Mouse (Mus musculus) heart, embryonic 10.5 days (tissue): Measurements from ENCODE around the gene Cwc22. TPM values are rescaled to one million over a fixed set of nuclear protein-coding genes. Genes with fewer than 3 reads are reported as not detected.

Experiments
- DNase-seq: peaks from one replicate; pipeline ENCODE4 v3.0.0-alpha.2; 2017; ENCODE audit warnings: low spot score
- H3K27ac ChIP-seq: fragments of 300-500 bp; sonication (generic); 2 replicates; pipeline ENCODE4 v1.5.1; 2016; ENCODE audit warnings: mild to moderate bottlenecking
- H3K27me3 ChIP-seq: fragments of 300-500 bp; sonication (generic); 2 replicates; pipeline ENCODE4 v1.6.1; 2016; ENCODE audit warnings: mild to moderate bottlenecking; ENCODE audit not compliant: poor library complexity, insufficient read depth, severe bottlenecking
- H3K36me3 ChIP-seq: fragments of 300-500 bp; sonication (generic); 2 replicates; pipeline ENCODE4 v1.6.1; 2016; ENCODE audit warnings: mild to moderate bottlenecking, moderate library complexity
- H3K4me1 ChIP-seq: fragments of 300-500 bp; sonication (generic); 2 replicates; pipeline ENCODE4 v1.6.1; 2016; ENCODE audit warnings: mild to moderate bottlenecking
- H3K4me3 ChIP-seq: fragments of 300-500 bp; sonication (generic); 2 replicates; pipeline ENCODE4 v1.5.1; 2016; ENCODE audit warnings: mild to moderate bottlenecking, moderate library complexity
- H3K9me3 ChIP-seq: fragments of 300-500 bp; sonication (generic); 2 replicates; pipeline ENCODE4 v1.6.1; 2016; ENCODE audit warnings: mild to moderate bottlenecking, moderate library complexity
- WGBS: fragments of 180-500 bp; shearing (Covaris S2); methylation state at CpG from one replicate; pipeline ENCODE4 v1.1.7; 2016; 5-methylcytosine and 5-hydroxymethylcytosine counted together
- polyA plus RNA-seq: library from polyadenylated mRNA; unstranded; fragments of >200 nt; fragmentation: Nextera tagmentation; extraction: Ambion mirVana; gene quantifications from 2 replicates; pipeline ENCODE4 v1.2.1, GENCODE M21; 2016

Cwc22 gene
- polyA plus RNA-seq, 1 experiment from 2014 or later, result 30.3 TPM

- no peaks in the 10 kb centered on the region for H3K27me3 ChIP-seq
- no peak overlapping the region for H3K27ac ChIP-seq
- no peaks in the 10 kb centered on the region for H3K9me3 ChIP-seq
- H3K4me1 ChIP-seq, result no peaks in the 10 kb centered on the region
- no peaks in the 10 kb centered on the region for H3K36me3 ChIP-seq
- DNase-seq, result no peak
- 87% methylated on average over 4 of the region's 4 CpGs for WGBS
- H3K4me3 ChIP-seq, result no peak overlapping the region
Observed at GRCm38 (mm10) chr2:77887166-77887565, 59.0 kb downstream of the Cwc22 start.

DNA sequence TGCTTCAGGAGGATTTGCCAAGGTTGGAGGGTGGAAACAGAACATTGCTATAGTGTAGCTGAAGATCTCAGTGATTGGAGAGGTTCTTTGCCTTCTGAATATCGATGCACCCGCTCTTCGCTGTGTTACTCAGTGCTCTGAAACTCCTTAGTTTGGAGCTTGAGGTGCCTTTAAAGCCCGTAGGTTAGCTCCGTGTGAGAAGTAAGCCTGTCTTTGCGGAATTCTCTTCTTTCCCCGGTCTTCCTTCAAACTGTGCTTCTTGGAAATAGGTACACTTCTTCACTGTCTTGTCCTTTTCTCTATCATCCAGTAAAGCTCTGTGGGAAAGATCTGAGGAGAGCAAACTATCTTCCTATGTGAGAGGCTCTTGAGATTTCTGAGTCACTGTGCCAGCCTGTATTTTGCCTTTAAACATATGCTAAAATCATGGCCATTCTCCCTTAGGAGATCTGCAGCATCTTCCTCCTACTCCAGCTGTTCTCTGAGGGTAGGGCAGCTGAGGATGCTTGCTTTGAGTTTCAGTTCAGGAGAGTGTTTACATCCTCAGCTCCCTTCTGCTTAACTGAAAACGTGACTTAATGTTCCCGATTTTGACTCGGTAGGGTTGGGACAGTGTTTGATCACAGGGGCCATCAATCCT is 60.6 kb downstream of the Cwc22 start:
- Histone ChIP-seq H3K4me3 (no peak overlapping the region), H3K4me1 (no peaks in the 10 kb centered on the region), H3K36me3 (no peaks in the 10 kb centered on the region), H3K27me3 (no peaks in the 10 kb centered on the region), H3K27ac (no peak overlapping the region), H3K9me3 (no peaks in the 10 kb centered on the region)
- WGBS, result 79% methylated on average over 10 of the region's 10 CpGs
- no peak for DNase-seq

DNA sequence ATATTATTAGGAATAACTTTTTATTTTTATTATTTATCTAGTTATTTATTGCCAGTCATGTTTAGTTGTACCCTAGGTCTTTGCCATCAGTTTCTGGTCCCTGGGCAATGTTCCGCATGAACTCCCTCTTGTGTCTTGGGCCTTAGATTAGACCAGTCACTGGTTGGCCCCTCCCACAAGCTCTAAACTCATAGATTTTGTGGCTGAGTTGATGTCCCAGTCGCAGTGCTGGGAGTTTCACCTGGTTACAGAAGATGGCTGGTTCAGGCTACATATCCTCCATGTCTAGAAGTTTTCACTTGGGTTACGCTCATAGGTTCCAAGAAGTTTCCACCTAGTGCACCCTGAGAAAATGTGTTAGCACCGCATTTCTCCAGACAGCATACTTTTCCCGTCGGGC is 61.1 kb downstream of the Cwc22 start:
- 83% methylated on average over 6 of the region's 6 CpGs for WGBS
- no peak for DNase-seq

DNA sequence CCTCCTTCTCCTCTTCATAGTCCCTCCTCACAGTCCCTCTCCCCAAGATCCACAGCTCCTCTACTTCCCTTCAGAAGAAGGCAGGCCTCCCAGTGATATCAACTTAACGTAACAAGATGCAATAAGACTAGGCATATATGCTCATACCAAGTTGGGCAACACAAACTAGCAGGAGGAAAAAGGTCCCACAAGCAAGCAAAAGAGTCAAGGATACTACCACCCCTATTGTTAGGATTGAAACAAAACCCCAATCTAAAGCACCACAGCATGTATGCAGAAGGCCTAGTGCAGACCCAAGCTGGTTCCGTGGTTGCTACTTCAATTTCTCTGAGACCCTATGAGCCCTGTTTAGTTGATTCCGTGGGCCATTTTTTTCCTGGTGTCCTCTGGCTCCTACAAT is 61.7 kb downstream of the Cwc22 start:
- no peaks in the 10 kb centered on the region for H3K9me3 ChIP-seq
- no peaks in the 10 kb centered on the region for H3K27me3 ChIP-seq
- no peak for DNase-seq
- no peaks in the 10 kb centered on the region for H3K4me1 ChIP-seq
- 87% methylated on average over 3 of the region's 3 CpGs for WGBS
- H3K36me3 ChIP-seq, result no peaks in the 10 kb centered on the region
- H3K4me3 ChIP-seq, result no peak overlapping the region
- H3K27ac ChIP-seq, result no peak overlapping the region

More for the DNA sequence above, 61.1 kb downstream of the Cwc22 start:
- H3K36me3 ChIP-seq, result no peaks in the 10 kb centered on the region
- H3K4me1 ChIP-seq, result no peaks in the 10 kb centered on the region
- H3K27ac ChIP-seq, result no peak overlapping the region
- H3K4me3 ChIP-seq, result no peak overlapping the region
- no peaks in the 10 kb centered on the region for H3K27me3 ChIP-seq
- no peaks in the 10 kb centered on the region for H3K9me3 ChIP-seq

DNA sequence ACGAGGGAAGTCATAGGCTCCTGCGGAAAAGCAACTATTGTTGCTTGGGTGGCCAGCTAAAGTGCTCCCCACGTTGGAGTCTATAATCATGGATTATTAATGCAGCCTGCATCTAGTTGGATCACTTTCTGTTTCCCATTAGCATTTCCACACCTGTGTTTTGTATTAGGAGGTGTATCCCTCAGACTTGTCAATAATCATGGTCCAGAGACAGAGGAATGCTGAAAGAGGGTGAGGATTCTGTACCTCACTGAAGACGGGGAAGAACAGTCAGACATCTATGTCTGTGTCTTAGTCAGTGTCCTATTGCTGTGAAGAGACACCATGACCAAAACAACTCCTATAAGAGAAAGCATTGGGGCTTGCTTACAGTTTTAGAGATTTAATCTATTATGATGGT is 63.2 kb downstream of the Cwc22 start:
- no peak for DNase-seq
- WGBS, result 86% methylated on average over 4 of the region's 4 CpGs

DNA sequence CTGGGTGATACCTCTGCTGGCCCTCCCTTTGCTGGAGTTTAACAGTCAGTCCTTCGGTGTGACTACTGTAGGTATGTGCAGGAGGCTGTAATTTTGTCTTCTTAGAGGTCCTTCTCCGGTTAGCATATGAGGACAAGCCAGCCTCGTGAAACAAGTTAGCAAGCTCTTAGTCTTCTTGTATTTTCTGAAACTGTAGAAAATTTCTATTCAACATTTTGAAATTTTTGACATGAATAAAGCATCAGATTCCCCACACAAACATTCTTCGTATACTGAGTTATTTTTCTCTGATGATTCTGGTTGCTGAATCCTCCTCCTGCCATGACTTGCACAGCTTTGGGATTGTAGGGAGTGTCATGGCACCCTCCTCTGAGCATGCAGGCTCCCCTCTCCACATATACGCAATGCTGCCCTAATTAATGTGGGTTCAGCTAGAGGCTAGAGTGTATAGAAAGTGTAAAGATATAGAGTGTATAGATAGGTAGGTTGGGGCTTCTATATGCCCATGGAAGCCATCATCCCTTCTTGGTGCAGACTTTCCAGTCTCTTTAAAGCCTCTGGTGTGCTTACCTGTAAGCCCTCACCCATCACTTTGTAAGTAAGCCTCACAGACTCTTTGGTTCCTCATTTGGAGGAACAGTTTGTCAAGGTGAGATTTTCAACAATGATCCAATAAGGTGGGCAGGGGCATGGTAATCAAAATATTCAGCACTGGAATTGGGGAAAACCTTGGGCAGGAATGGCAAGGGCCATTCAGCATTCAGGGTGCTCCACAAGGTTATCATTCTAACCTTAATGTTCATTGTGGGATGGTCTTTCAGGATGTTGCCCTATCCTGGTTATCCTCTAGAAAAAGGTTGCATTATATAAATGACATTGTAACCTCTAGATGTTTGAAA is 64.6 kb downstream of the Cwc22 start:
- Histone ChIP-seq H3K4me1 (no peaks in the 10 kb centered on the region), H3K4me3 (no peak overlapping the region), H3K27me3 (no peaks in the 10 kb centered on the region), H3K27ac (no peak overlapping the region), H3K36me3 (no peaks in the 10 kb centered on the region), H3K9me3 (no peaks in the 10 kb centered on the region)
- 81% methylated on average over 5 of the region's 5 CpGs for WGBS
- DNase-seq, result no peak

More for the DNA sequence above, 63.2 kb downstream of the Cwc22 start:
- Histone ChIP-seq H3K27ac (no peak overlapping the region), H3K27me3 (no peaks in the 10 kb centered on the region), H3K4me3 (no peak overlapping the region), H3K36me3 (no peaks in the 10 kb centered on the region), H3K4me1 (no peaks in the 10 kb centered on the region), H3K9me3 (no peaks in the 10 kb centered on the region)

DNA sequence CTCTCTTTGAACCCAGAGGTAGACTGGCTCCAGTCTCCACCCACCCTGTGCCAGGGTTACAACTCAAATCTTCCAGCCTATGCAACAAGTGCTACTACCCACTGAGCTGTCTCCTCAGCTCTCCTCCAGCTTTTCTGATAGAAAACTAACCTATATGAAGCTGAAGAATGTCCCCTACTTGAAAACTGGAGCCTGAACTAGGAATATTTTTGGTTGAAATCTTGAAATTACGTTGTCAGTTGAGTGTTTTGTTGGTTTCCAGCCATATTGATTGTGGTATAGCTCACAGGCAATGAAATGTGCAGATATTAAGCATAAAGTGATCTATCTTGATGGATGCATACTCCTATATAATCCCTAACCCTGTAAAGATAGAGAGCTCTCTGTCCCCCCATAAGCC is 65.8 kb downstream of the Cwc22 start:
- WGBS, result 67% methylated on average over 1 of the region's 1 CpGs
- DNase-seq, result no peak
- no peaks in the 10 kb centered on the region for H3K9me3 ChIP-seq
- H3K27ac ChIP-seq, result no peak overlapping the region
- no peak overlapping the region for H3K4me3 ChIP-seq
- no peaks in the 10 kb centered on the region for H3K27me3 ChIP-seq
- no peaks in the 10 kb centered on the region for H3K4me1 ChIP-seq
- H3K36me3 ChIP-seq, result no peaks in the 10 kb centered on the region

- no peak for DNase-seq
- H3K27me3 ChIP-seq, result no peaks in the 10 kb centered on the region
- WGBS, result 76% methylated on average over 5 of the region's 5 CpGs
- no peak overlapping the region for H3K27ac ChIP-seq
- no peaks in the 10 kb centered on the region for H3K36me3 ChIP-seq
- no peak overlapping the region for H3K4me3 ChIP-seq
- no peaks in the 10 kb centered on the region for H3K9me3 ChIP-seq
- H3K4me1 ChIP-seq, result no peaks in the 10 kb centered on the region
Observed at GRCm38 (mm10) chr2:77879736-77880135, 66.4 kb downstream of the Cwc22 start.

DNA sequence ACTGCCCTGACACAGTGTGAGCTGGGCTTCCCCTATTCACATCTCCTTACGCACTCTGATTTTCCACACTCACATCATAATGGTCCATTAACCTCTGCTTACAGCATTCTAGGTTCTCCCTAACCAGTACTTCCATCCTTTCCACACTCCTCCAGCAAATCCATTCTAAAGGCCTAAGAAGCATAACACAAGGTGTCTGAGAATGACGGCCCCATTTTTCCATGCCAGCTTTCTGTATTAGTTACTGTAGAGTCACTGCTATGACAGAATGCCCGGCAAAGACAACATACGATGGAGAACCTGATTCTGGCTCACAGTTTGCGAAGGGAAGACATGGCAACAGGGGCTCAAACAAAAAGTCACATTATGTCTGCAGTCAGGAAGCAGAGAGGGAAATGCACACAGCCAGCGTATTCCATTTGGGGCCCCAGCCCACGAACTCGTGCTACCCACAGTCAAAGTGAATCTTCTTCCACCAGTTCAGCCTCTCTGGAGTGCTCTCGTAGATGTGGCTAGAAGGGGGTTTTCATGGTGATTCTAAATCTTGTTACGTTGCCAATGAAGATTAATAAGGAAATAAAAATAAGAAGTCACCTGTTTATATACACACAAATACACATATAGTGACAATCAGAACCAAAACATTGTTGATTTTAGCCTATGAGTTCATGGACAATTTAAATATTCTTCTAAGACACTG is 68.9 kb downstream of the Cwc22 start:
- H3K27me3 ChIP-seq, result no peaks in the 10 kb centered on the region
- no peaks in the 10 kb centered on the region for H3K4me1 ChIP-seq
- H3K27ac ChIP-seq, result no peak overlapping the region
- 90% methylated on average over 10 of the region's 10 CpGs for WGBS
- DNase-seq, result no peak
- H3K9me3 ChIP-seq, result no peaks in the 10 kb centered on the region
- no peak overlapping the region for H3K4me3 ChIP-seq
- no peaks in the 10 kb centered on the region for H3K36me3 ChIP-seq

DNA sequence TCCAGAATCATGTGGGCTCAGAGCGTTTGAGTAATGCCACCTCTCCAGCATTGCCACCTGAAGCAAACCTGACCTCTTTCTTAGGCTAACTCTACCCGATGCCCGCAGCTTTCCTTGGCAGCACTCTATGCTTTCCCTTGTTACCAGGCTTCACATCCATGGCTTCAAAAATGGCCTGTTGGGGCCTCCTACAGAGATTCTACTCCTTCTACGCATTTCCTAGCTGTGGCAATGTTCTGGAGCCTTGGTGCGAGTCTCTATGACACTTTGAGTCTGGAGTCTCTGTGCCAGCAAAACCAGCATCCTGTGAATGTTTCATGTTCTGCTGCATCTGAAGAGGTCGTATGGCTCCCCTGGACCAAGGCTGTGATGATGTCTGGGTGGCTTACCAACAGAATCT is 69.8 kb downstream of the Cwc22 start:
- no peaks in the 10 kb centered on the region for H3K27me3 ChIP-seq
- no peaks in the 10 kb centered on the region for H3K4me1 ChIP-seq
- no peak overlapping the region for H3K4me3 ChIP-seq
- H3K36me3 ChIP-seq, result no peaks in the 10 kb centered on the region
- WGBS, result 81% methylated on average over 6 of the region's 6 CpGs
- no peaks in the 10 kb centered on the region for H3K9me3 ChIP-seq
- no peak overlapping the region for H3K27ac ChIP-seq
- DNase-seq, result no peak

- Histone ChIP-seq H3K27me3 (no peaks in the 10 kb centered on the region), H3K27ac (no peak overlapping the region), H3K36me3 (no peaks in the 10 kb centered on the region), H3K9me3 (no peaks in the 10 kb centered on the region), H3K4me1 (no peaks in the 10 kb centered on the region), H3K4me3 (no peak overlapping the region)
- WGBS, result 90% methylated on average over 4 of the region's 4 CpGs
- DNase-seq, result no peak
Observed at GRCm38 (mm10) chr2:77875516-77875915, 70.7 kb downstream of the Cwc22 start.

DNA sequence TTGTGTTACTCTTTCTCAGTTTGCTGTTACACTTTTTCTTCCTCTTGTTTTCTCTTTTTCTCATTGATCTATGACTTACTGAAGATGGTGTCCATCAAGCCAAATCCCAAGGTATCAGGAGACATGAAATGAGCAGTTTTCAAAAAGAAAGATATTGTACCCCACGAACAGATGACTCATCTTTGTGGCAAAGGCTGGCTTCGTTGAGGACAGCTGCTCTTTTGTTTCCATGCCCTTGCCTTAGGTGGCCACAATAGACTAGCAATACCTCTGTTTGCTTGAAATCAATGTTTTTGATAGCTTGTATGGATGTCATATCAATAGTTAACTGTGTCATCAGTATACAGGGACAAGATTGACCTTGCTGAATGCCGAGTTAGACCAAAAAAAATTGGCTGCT is 71.5 kb downstream of the Cwc22 start:
- WGBS, result 83% methylated on average over 3 of the region's 3 CpGs
- Histone ChIP-seq H3K9me3 (no peaks in the 10 kb centered on the region), H3K27ac (no peak overlapping the region), H3K27me3 (no peaks in the 10 kb centered on the region), H3K4me3 (no peak overlapping the region), H3K36me3 (no peaks in the 10 kb centered on the region), H3K4me1 (no peaks in the 10 kb centered on the region)
- no peak for DNase-seq

DNA sequence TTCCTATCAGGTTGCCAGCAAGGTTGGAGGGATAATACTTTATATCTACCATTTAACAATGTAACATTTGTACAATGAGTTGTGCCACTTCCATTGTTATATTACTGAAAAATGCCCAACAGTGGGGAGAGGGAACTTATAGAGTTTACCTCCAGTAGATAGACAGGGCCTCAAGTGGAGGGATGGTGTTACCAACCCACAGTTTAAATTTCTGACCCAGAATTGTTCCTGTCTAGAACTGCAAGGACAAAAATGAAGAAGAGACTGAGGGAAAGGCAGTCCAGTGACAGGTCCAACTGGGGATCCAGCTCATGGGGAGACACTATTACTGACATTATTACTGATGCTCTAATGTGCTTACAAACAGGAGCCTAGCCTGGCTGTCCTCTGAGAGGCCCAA is 72.4 kb downstream of the Cwc22 start:
- no peak for DNase-seq
- Histone ChIP-seq H3K27me3 (no peaks in the 10 kb centered on the region), H3K9me3 (no peaks in the 10 kb centered on the region), H3K4me1 (no peaks in the 10 kb centered on the region), H3K4me3 (no peak overlapping the region), H3K36me3 (no peaks in the 10 kb centered on the region), H3K27ac (no peak overlapping the region)
